Mouse (Mus musculus): ENCODE measurements at regions not wholly inside any gene's neighbourhood (a gene's known extent, or its start where the extent isn't known, plus 50 kb on each side); places are given as distances from the start of the nearest gene placed in this dataset.
"Not testable (repeated sequence)": the region's sequence is repeated elsewhere in the genome, so short reads cannot be mapped to it uniquely, and the experiment has no call there.

GRCm38 (mm10) chr3:60804711-60805293, 197.8 kb upstream of the P2ry1 start:
- no peak for ATAC-seq

- no peak for ATAC-seq
These were observed 190.7 kb upstream of the P2ry1 start for GRCm38 (mm10) chr3:60811924-60812323.

GRCm38 (mm10) chr3:60813485-60813884, 189.1 kb upstream of the P2ry1 start:
- ATAC-seq: no peak

GRCm38 (mm10) chr3:60819684-60820281, 182.8 kb upstream of the P2ry1 start:
- peak; percentile 66 for ATAC-seq

- ATAC-seq: no peak
These were observed 181.1 kb upstream of the P2ry1 start for GRCm38 (mm10) chr3:60821463-60821862.

GRCm38 (mm10) chr3:60826759-60827158, 175.8 kb upstream of the P2ry1 start:
- no peak for ATAC-seq

GRCm38 (mm10) chr3:60832385-60832784, 170.2 kb upstream of the P2ry1 start:
- ATAC-seq: no peak

- ATAC-seq: no peak
These were observed 160.7 kb upstream of the P2ry1 start for GRCm38 (mm10) chr3:60841895-60842294.

GRCm38 (mm10) chr3:60845293-60845692, 157.3 kb upstream of the P2ry1 start:
- no peak for ATAC-seq

- ATAC-seq: no peak
These were observed 154.2 kb upstream of the P2ry1 start for GRCm38 (mm10) chr3:60848437-60848836.

GRCm38 (mm10) chr3:60853773-60854172, 148.8 kb upstream of the P2ry1 start:
- ATAC-seq: no peak

GRCm38 (mm10) chr3:60855734-60856133, 146.9 kb upstream of the P2ry1 start:
- ATAC-seq: no peak

- no peak for ATAC-seq
These were observed 144.0 kb upstream of the P2ry1 start for GRCm38 (mm10) chr3:60858474-60859118.

- ATAC-seq: no peak
These were observed 143.5 kb upstream of the P2ry1 start for GRCm38 (mm10) chr3:60859119-60859515.

GRCm38 (mm10) chr3:60876858-60877257, 125.7 kb upstream of the P2ry1 start:
- ATAC-seq: not testable (repeated sequence)

GRCm38 (mm10) chr3:60878880-60879279, 123.7 kb upstream of the P2ry1 start:
- no peak for ATAC-seq

- no peak for ATAC-seq
These were observed 118.6 kb upstream of the P2ry1 start for GRCm38 (mm10) chr3:60884027-60884426.

GRCm38 (mm10) chr3:60889191-60889861, 113.3 kb upstream of the P2ry1 start:
- ATAC-seq: no peak

GRCm38 (mm10) chr3:60897628-60898269, 104.8 kb upstream of the P2ry1 start:
- no peak for ATAC-seq

GRCm38 (mm10) chr3:60898720-60899119, 103.9 kb upstream of the P2ry1 start:
- ATAC-seq: no peak

- ATAC-seq: no peak
These were observed 101.0 kb upstream of the P2ry1 start for GRCm38 (mm10) chr3:60901571-60901970.

- ATAC-seq: no peak
These were observed 86.2 kb upstream of the P2ry1 start for GRCm38 (mm10) chr3:60916411-60916810.

GRCm38 (mm10) chr3:60917271-60917670, 85.3 kb upstream of the P2ry1 start:
- no peak for ATAC-seq
